Mouse (Mus musculus) heart, embryonic 13.5 days (tissue): ENCODE data around the gene Tbc1d16. TPM values are rescaled to one million over a fixed set of nuclear protein-coding genes. Genes with fewer than 3 reads are reported as not detected.
A peak's percentile ranks its signal among the peaks of the same experiment; 100 is the strongest.

Source experiments
- ATAC-seq: fragments of 200-750 bp; cut with Nextera tagmentation; 2 replicates; pipeline ENCODE4 v1.8.0; 2017; ENCODE audit warnings: moderate TSS enrichment; ENCODE audit not compliant: insufficient number of reproducible peaks, low FRiP score, low TSS enrichment; ENCODE audit errors: extremely low read depth
- H3K27ac ChIP-seq: fragments of 300-500 bp; sonication (generic); replicated peaks from 2 replicates; pipeline ENCODE4 v1.5.1; 2015; ENCODE audit warnings: moderate library complexity, mild to moderate bottlenecking, inconsistent platforms
- H3K27me3 ChIP-seq: fragments of 300-500 bp; sonication (generic); replicated peaks from 2 replicates; pipeline ENCODE4 v1.6.1; 2015; ENCODE audit warnings: mild to moderate bottlenecking, inconsistent platforms
- H3K36me3 ChIP-seq: fragments of 300-500 bp; sonication (generic); 2 replicates; pipeline ENCODE4 v1.6.1; 2015; ENCODE audit warnings: mild to moderate bottlenecking, inconsistent platforms
- H3K4me1 ChIP-seq: fragments of 300-500 bp; sonication (generic); 2 replicates; pipeline ENCODE4 v1.6.1; 2015; ENCODE audit warnings: inconsistent platforms
- H3K4me2 ChIP-seq: fragments of 300-500 bp; sonication (generic); 2 replicates; pipeline ENCODE4 v1.6.1; 2015; ENCODE audit warnings: inconsistent platforms, mild to moderate bottlenecking, moderate library complexity
- H3K4me3 ChIP-seq: fragments of 300-500 bp; sonication (generic); 2 replicates; pipeline ENCODE4 v1.5.1; 2015; ENCODE audit warnings: moderate library complexity, mild to moderate bottlenecking, inconsistent platforms
- H3K9ac ChIP-seq: fragments of 300-500 bp; sonication (generic); 2 replicates; pipeline ENCODE4 v1.6.1; 2015; ENCODE audit warnings: inconsistent platforms, mild to moderate bottlenecking, moderate library complexity
- H3K9me3 ChIP-seq: fragments of 300-500 bp; sonication (generic); 2 replicates; pipeline ENCODE4 v1.6.1; 2016; ENCODE audit warnings: inconsistent platforms
- WGBS: fragments of 180-500 bp; shearing (Covaris S2); methylation state at CpG from one replicate; pipeline ENCODE4 v1.1.7; 2015; ENCODE audit warnings: mixed read lengths; 5-methylcytosine and 5-hydroxymethylcytosine counted together
- polyA plus RNA-seq: library from polyadenylated mRNA; unstranded; fragments of >200 nt; fragmentation: Nextera tagmentation; extraction: Ambion mirVana; gene quantifications from 2 replicates; pipeline ENCODE4 v1.2.1, GENCODE M21; 2015

Tbc1d16 gene
- polyA plus RNA-seq, 1 experiment from 2014 or later: 9.6 TPM

DNA sequence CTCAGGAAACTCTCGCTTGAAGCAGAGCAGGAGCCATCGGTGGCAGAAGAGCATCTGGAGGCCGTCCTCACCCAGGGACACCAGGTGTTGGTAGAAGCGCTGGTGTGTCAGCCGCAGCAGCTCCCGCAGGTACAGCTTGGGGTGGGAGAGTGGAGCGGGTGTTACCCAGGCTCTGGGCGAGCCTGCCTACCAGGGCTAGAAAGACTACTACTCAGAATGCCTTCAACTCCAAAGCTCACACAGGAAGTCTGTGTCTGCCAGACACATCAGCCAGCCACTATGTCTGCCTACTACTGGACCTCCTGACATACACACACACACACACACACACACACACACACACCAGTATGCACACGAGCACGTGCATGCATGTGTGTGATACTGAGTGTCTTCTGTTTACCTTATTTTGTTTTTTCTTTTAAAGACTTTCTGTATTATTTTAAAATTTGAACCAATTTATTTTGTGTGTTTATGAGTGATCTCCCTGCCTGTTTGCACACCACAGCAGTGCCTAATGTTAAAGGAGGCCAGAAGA lies 77.2 kb downstream of the Tbc1d16 start:
- ATAC-seq: no peak
- no peak overlapping the region for H3K27ac ChIP-seq

DNA sequence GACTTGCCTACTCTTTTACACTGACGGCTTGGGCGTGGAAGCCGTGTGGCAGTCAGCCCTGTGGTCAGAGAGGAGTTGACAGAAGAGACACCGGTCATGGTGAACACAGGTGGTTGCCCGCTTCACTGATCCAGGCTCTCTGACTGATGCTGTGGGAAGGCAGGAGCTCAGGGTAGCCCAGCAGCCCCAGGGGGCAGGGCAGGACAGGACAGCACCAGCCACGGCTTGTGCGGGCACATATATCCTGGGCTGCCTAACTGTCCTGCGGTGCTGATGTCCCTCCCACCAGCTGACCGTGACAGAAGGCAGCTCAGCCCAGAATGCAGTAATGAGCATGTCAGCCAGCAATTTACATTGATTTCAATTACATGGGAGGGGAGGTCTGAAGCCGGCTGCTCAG lies 77.9 kb downstream of the Tbc1d16 start:
- Histone ChIP-seq H3K4me2 (no peak overlapping the region), H3K27ac (no peak overlapping the region), H3K36me3 (peaks cover 66% of the 10 kb centered on the region), H3K9me3 (no peaks in the 10 kb centered on the region), H3K9ac (no peak overlapping the region), H3K4me3 (no peak overlapping the region), H3K4me1 (peaks cover 18% of the 10 kb centered on the region), H3K27me3 (peaks cover 4% of the 10 kb centered on the region; the same call in 1 of the 2 replicates)
- ATAC-seq: no peak
- WGBS: 75% methylated on average over 10 of the region's 10 CpGs

More for the DNA sequence above, 77.2 kb downstream of the Tbc1d16 start:
- Histone ChIP-seq H3K9ac (0 out of 2 replicates have a peak overlapping the region, but pooled peaks have one; percentile 24), H3K27me3 (peaks cover 11% of the 10 kb centered on the region), H3K4me1 (peaks cover 17% of the 10 kb centered on the region), H3K4me2 (no peak overlapping the region), H3K36me3 (peaks cover 71% of the 10 kb centered on the region), H3K9me3 (no peaks in the 10 kb centered on the region), H3K4me3 (no peak overlapping the region)
- 85% methylated on average over 10 of the region's 10 CpGs for WGBS

DNA sequence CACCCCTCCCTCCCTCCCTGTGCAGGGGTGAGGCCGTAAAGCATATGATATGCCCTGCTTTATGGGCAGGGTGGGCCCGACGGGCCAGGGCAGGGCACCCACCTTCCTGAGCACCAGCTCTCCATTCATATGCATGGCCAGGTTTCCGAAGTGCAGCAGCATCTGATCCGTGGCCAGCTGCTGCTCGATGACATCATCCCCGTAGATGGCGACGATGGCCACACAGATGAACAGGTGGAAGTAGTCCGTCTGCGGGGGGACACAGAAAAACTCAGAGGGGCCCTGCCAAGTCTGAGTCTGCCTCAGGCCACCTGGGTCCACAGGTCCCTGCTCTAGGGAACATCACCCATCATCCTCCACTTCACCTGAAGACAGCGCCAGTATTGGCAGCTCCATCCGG lies 79.5 kb downstream of the Tbc1d16 start:
- WGBS: 82% methylated on average over 13 of the region's 13 CpGs
- H3K4me1 ChIP-seq: peaks cover 33% of the 10 kb centered on the region
- peaks cover 51% of the 10 kb centered on the region for H3K36me3 ChIP-seq
- H3K27ac ChIP-seq: no peak overlapping the region
- no peak overlapping the region for H3K9ac ChIP-seq
- no peaks in the 10 kb centered on the region for H3K9me3 ChIP-seq
- no peak overlapping the region for H3K4me3 ChIP-seq
- no peak for ATAC-seq
- no peaks in the 10 kb centered on the region for H3K27me3 ChIP-seq
- H3K4me2 ChIP-seq: no peak overlapping the region

DNA sequence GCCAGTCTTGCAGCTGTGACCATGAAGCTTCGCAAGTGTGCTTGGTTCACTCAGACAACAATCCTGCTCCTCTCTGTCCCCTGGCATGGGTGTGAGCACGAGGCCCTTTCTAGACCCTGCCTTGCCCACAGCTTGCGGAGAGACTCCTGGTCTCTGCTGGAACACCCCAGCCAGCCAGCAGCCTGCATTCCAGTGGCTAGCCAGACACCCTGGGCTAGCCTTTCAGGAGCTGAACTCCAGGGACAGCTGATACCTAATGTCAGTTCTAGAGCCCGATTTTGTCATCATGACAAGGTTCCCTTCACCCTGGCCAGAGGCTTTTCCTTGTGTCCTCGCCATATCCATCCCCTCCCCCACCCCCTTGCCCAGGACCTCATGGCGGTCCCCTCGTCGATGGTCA lies 81.1 kb downstream of the Tbc1d16 start:
- no peaks in the 10 kb centered on the region for H3K9me3 ChIP-seq
- H3K27ac ChIP-seq: no peak overlapping the region

DNA sequence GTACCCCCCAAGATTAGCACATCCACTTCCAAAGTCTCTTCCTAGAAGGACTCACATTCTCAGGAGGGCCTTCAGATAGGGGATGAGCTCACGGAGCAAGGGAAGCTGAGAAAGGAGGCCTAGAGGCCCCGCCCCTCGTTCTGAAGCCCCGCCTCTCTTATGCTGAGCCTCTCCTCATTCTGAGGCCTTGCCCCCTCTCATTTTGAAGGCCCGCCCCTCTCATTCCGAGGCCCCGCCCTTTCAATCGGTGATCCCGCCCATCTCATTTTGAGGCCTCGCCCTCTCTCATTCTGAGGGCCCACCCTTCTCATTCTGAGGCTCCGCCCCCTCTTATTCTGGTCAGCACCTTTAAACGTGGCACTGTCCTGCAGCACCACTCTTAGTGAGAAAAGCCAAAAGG lies 82.2 kb downstream of the Tbc1d16 start:
- Histone ChIP-seq H3K4me3 (no peak overlapping the region), H3K27me3 (no peaks in the 10 kb centered on the region), H3K9ac (no peak overlapping the region), H3K4me2 (no peak overlapping the region), H3K9me3 (no peaks in the 10 kb centered on the region), H3K27ac (no peak overlapping the region), H3K36me3 (peaks cover 35% of the 10 kb centered on the region), H3K4me1 (peaks cover 27% of the 10 kb centered on the region)
- ATAC-seq: no peak
- 33% methylated on average over 12 of the region's 12 CpGs for WGBS

More for the DNA sequence above, 81.1 kb downstream of the Tbc1d16 start:
- Histone ChIP-seq H3K4me3 (no peak overlapping the region), H3K9ac (no peak overlapping the region), H3K27me3 (no peaks in the 10 kb centered on the region), H3K4me1 (peaks cover 35% of the 10 kb centered on the region), H3K4me2 (no peak overlapping the region), H3K36me3 (peaks cover 40% of the 10 kb centered on the region)
- ATAC-seq: no peak
- WGBS: 78% methylated on average over 8 of the region's 8 CpGs

DNA sequence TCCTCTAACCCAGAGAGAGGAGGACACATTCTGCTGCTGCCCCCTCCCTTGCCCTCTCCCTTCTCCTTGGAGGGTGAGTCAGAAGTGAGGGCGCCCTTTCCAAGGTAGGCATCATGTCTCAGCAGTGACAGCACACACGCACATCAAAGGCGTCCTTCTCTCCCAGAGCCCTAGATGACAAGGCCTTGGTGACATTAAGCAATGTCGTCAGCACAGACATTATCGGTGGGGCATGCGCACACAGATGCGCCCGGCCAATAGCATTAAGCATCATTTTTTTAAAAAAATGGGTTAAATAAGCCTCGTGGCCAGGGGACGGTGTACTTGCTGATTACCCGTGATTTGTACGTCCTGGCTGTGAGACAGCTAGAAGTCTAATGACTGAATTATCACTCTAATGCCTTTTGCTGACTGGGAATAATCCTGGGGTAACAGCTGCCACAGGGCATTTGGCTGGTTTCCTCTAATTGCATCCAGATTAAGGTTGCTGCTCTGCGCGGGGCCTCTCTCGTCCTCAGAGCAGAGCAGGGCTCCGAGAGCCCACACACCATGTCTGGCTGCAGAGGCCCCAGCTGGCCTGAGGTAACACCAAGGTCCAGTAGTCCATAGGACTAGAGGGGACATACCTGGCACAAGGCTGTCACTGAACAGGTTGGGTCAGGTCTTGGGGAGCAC lies 83.4 kb downstream of the Tbc1d16 start:
- Histone ChIP-seq H3K4me3 (no peak overlapping the region), H3K9ac (peak overlapping the region; percentile 52; the same call in 1 of the 2 replicates), H3K4me2 (no peak overlapping the region), H3K27ac (no peak overlapping the region), H3K9me3 (no peaks in the 10 kb centered on the region), H3K36me3 (peaks cover 23% of the 10 kb centered on the region), H3K4me1 (peaks cover 27% of the 10 kb centered on the region), H3K27me3 (no peaks in the 10 kb centered on the region; the same call in 1 of the 2 replicates)
- no peak for ATAC-seq
- WGBS: 71% methylated on average over 16 of the region's 16 CpGs

DNA sequence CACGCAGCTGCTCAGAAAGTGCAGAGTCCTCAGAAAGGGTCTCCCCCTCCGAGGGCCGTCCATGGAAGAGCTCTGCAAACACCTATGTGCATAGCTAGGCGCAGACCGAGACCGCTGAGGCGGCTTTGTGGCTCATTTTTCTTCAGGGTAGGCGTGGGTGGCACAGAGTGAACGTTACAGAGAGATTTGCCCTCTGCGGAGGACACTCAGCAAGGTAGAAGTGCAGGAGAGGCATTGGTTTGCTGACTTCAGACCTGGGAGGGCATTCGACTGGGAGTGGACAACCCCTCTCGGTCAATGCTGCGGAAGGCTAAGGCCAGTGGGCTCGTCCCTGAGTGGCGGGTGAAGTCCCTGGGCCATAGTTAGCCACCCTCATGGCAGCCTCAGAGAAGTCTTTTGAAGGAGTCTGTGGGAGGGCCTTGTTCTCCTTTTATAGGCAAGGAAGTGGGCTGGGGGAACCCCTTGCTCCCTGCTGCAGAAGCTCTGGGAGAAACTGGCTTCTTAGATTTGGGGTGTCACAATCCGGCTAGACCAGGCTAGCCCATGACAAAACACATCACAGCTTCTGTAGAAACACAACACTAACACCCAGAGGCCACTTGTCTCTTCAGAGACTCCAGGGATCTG lies 84.8 kb downstream of the Tbc1d16 start:
- WGBS: 81% methylated on average over 16 of the region's 16 CpGs
- H3K4me1 ChIP-seq: peaks cover 27% of the 10 kb centered on the region

DNA sequence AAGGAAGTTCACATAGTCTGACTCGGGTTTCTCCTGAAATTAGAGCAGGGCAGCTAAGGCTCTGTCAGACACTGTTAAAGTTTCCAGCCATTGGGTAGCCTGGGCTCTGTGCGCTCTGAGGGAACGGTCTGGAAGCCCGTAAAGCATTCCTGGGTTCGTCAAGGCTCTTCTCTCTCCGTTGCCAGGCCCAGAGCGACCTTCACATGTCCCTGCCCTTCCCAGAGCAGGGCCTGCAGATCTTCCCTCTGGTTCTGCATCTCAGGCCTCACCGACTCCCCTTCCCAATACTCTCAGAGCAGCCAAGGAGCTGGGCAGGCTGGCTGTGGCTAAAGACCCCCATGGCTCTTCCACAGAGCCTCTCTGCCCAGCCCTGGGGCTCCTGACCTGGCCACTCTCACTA lies 85.7 kb downstream of the Tbc1d16 start:
- WGBS: 61% methylated on average over 8 of the region's 8 CpGs
- ATAC-seq: no peak
- H3K36me3 ChIP-seq: peaks cover 6% of the 10 kb centered on the region; the same call in 1 of the 2 replicates
- H3K4me2 ChIP-seq: no peak overlapping the region
- H3K4me1 ChIP-seq: peaks cover 32% of the 10 kb centered on the region
- peaks cover 5% of the 10 kb centered on the region; the same call in 1 of the 2 replicates for H3K27me3 ChIP-seq
- H3K9me3 ChIP-seq: no peaks in the 10 kb centered on the region
- no peak overlapping the region for H3K4me3 ChIP-seq
- no peak overlapping the region for H3K27ac ChIP-seq
- H3K9ac ChIP-seq: no peak overlapping the region

More for the DNA sequence above, 84.8 kb downstream of the Tbc1d16 start:
- Histone ChIP-seq H3K4me2 (no peak overlapping the region), H3K9me3 (no peaks in the 10 kb centered on the region), H3K36me3 (peaks cover 13% of the 10 kb centered on the region), H3K27me3 (peaks cover 5% of the 10 kb centered on the region; the same call in 1 of the 2 replicates), H3K9ac (0 out of 2 replicates have a peak overlapping the region, but pooled peaks have one; percentile 6), H3K4me3 (no peak overlapping the region), H3K27ac (no peak overlapping the region)
- no peak for ATAC-seq

DNA sequence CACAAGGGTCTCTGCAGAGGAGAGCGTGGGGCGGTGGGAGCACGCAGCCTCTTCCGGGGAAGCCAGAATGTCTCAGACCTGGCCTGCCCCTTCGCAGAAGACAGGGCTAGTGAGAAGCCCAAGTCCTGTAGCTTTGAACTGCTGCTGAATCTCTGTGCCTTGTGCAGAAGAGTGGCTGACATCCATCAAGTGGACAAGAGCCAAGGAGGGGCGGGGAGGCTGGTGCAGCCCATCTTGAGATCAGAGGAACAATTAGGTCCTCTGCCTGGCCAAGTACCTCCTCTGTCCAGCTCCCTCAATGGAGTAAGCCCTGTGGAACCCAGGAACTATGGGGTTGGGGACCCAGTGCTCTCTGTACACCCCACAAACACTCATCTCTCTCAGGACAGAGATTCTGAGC lies 89.3 kb downstream of the Tbc1d16 start:
- ATAC-seq: no peak
- WGBS: 82% methylated on average over 6 of the region's 6 CpGs

DNA sequence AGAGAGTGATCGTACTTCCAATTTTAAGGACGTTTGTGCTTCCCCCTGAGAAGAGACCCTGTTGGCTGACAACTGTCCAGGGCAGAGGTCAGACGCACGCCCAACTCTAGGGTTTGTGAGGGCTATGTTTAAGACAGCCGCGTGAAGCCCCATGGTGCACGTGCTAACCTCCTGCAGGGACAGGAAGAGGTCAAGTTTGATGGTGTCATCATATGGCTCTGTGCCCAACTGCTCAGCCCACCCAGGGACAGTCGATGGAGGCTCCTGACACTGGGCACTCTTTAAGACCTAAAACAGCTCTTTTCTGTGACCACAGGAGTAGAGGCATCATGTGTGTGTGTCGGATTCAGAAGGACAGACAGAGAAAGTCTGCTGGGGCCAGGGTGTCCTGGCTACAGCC lies 90.1 kb downstream of the Tbc1d16 start:
- ATAC-seq: no peak

More for the DNA sequence above, 89.3 kb downstream of the Tbc1d16 start:
- H3K27ac ChIP-seq: no peak overlapping the region
- H3K36me3 ChIP-seq: no peaks in the 10 kb centered on the region
- H3K4me2 ChIP-seq: no peak overlapping the region
- peaks cover 10% of the 10 kb centered on the region for H3K27me3 ChIP-seq
- H3K4me1 ChIP-seq: peaks cover 33% of the 10 kb centered on the region
- no peaks in the 10 kb centered on the region for H3K9me3 ChIP-seq
- H3K4me3 ChIP-seq: no peak overlapping the region
- no peak overlapping the region for H3K9ac ChIP-seq

DNA sequence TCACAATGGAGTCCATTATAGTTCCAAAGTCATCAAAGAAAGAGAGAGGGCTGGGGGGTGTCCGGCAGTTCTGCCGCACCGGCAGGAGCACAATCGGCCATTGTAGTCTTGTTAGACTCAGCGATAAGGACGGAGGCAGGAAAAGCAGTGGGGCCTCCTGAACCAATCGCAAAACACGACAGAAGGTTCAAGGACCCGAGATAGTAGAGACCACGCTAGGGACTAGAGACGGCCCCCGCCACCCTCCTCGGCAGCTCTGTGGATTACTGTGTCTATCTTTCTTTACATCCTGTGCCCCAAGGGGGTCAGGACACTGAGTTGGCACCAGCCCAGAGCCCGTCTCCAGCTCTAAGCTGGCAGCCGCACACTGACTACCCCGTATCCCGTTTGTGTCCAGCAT lies 93.7 kb downstream of the Tbc1d16 start:
- WGBS: 14% methylated on average over 17 of the region's 17 CpGs
- peak overlapping the region; percentile 70 for H3K27ac ChIP-seq
- no peak overlapping the region for H3K4me3 ChIP-seq
- H3K4me2 ChIP-seq: peak overlapping the region; percentile 32
- H3K36me3 ChIP-seq: no peaks in the 10 kb centered on the region
- peak; percentile 33; the same call in 1 of the 2 replicates for ATAC-seq
- H3K4me1 ChIP-seq: peaks cover 41% of the 10 kb centered on the region
- H3K9me3 ChIP-seq: no peaks in the 10 kb centered on the region
- H3K27me3 ChIP-seq: peaks cover 27% of the 10 kb centered on the region
- H3K9ac ChIP-seq: 0 out of 2 replicates have a peak overlapping the region, but pooled peaks have one; percentile 33

More for the DNA sequence above, 90.1 kb downstream of the Tbc1d16 start:
- Histone ChIP-seq H3K4me2 (no peak overlapping the region), H3K4me1 (peaks cover 35% of the 10 kb centered on the region), H3K27me3 (peaks cover 10% of the 10 kb centered on the region), H3K4me3 (no peak overlapping the region), H3K9me3 (no peaks in the 10 kb centered on the region), H3K36me3 (no peaks in the 10 kb centered on the region), H3K9ac (no peak overlapping the region), H3K27ac (no peak overlapping the region)
- 62% methylated on average over 9 of the region's 9 CpGs for WGBS
